Mouse (Mus musculus) spleen, adult 2 months (tissue): Measurements from ENCODE around the gene Tmem56. TPM values are rescaled to one million over a fixed set of nuclear protein-coding genes. Genes with fewer than 3 reads are reported as not detected.
A peak's percentile ranks its signal among the peaks of the same experiment; 100 is the strongest.

Source experiments
- DNase-seq, 2 experiments: peaks; one replicate each; pipeline versions ENCODE4 v3.0.0 to v3.0.0-alpha.2; 2012 to 2021; ENCODE audit warnings: low spot score in 2 of 2, low read depth in 1 of 2
- H3K27ac ChIP-seq: fragments of 200-500 bp; 2 replicates; pipeline ENCODE4 v1.5.1; 2012; ENCODE audit warnings: low read length, inconsistent platforms; ENCODE audit not compliant: insufficient read depth
- H3K27me3 ChIP-seq: fragments of 200-500 bp; 2 replicates; pipeline ENCODE4 v1.6.1; 2012; ENCODE audit warnings: mild to moderate bottlenecking, moderate library complexity, low read length, inconsistent platforms; ENCODE audit not compliant: control insufficient read depth, insufficient read depth
- H3K36me3 ChIP-seq: fragments of 200-500 bp; 2 replicates; pipeline ENCODE4 v1.6.1; 2012; ENCODE audit warnings: mild to moderate bottlenecking, low read length, inconsistent platforms; ENCODE audit not compliant: control insufficient read depth, insufficient read depth
- H3K4me1 ChIP-seq: fragments of 200-500 bp; 2 replicates; pipeline ENCODE4 v1.6.1; 2011; ENCODE audit warnings: inconsistent platforms; ENCODE audit not compliant: control insufficient read depth, insufficient read depth, insufficient read length
- H3K4me3 ChIP-seq: fragments of 200-500 bp; 2 replicates; pipeline ENCODE4 v1.5.1; 2011; ENCODE audit warnings: mild to moderate bottlenecking, inconsistent platforms; ENCODE audit not compliant: insufficient read depth, insufficient read length; ENCODE audit errors: extremely low read depth
- CTCF ChIP-seq: fragments of 200-500 bp; IDR thresholded peaks from 2 replicates; pipeline ENCODE4 v1.5.1; 2011; ENCODE audit warnings: mild to moderate bottlenecking, inconsistent platforms; ENCODE audit not compliant: insufficient read depth, insufficient read length, insufficient replicate concordance; ENCODE audit errors: extremely low read depth
- POLR2A ChIP-seq: fragments of 200-500 bp; IDR thresholded peaks from 2 replicates; pipeline ENCODE4 v1.6.1; 2011; ENCODE audit warnings: low read depth, low read length, inconsistent platforms
- WGBS: fragments of 180-500 bp; shearing (Covaris S2); methylation state at CpG from one replicate; pipeline ENCODE4 v1.1.7; 2018; 5-methylcytosine and 5-hydroxymethylcytosine counted together
- polyA plus RNA-seq: library from polyadenylated mRNA; depleted of rRNA; stranded (reverse); fragments of >200 nt; gene quantifications from 2 replicates; pipeline ENCODE4 v1.2.3, GENCODE M21; 2012

Gene Tmem56
- polyA plus RNA-seq, 1 experiment: 0.37 TPM

- no peak overlapping the region for H3K4me3 ChIP-seq
- DNase-seq: no peak
- TF ChIP-seq CTCF: no peak
- no peak for TF ChIP-seq POLR2A
- 89% methylated on average over 2 of the region's 2 CpGs for WGBS
- no peaks in the 10 kb centered on the region for H3K36me3 ChIP-seq
- no peaks in the 10 kb centered on the region for H3K4me1 ChIP-seq
- no peaks in the 10 kb centered on the region for H3K27me3 ChIP-seq
- H3K27ac ChIP-seq: no peak overlapping the region
Observed at GRCm38 (mm10) chr3:121172718-121173117, 110.2 kb downstream of the Tmem56 start.

- Histone ChIP-seq H3K36me3 (no peaks in the 10 kb centered on the region), H3K4me1 (no peaks in the 10 kb centered on the region), H3K27me3 (no peaks in the 10 kb centered on the region), H3K4me3 (peak overlapping the region; percentile 18; the same call in 1 of the 2 replicates), H3K27ac (no peak overlapping the region)
- TF ChIP-seq CTCF: no peak
- TF ChIP-seq POLR2A: no peak
- DNase-seq: no peak
- 28% methylated on average over 6 of the region's 6 CpGs for WGBS
Observed at GRCm38 (mm10) chr3:121171872-121172265, 111.0 kb downstream of the Tmem56 start.

GRCm38 (mm10) chr3:121171243-121171871 lies 111.5 kb downstream of the Tmem56 start, which contains the start of gene Rwdd3:
Gene Rwdd3 (minus strand): TSS chr3:121171695.
- Histone ChIP-seq H3K4me1 (no peaks in the 10 kb centered on the region), H3K27ac (peak within 1 kb of the TSS; percentile 82), H3K27me3 (no peaks in the 10 kb centered on the region), H3K4me3 (peak within 1 kb of the TSS; percentile 91), H3K36me3 (no peaks in the 10 kb centered on the region)
- DNase-seq: peak; percentile 79 to 89
- under 1% methylated on average over 39 of the region's 40 CpGs for WGBS
- TF ChIP-seq CTCF (peak; percentile 77), POLR2A (no peak; the same call in 1 of the 2 replicates)

GRCm38 (mm10) chr3:121170631-121171030 lies 112.3 kb downstream of the Tmem56 start:
- no peak for DNase-seq
- Histone ChIP-seq H3K27ac (no peak overlapping the region), H3K4me3 (no peak overlapping the region), H3K4me1 (no peaks in the 10 kb centered on the region), H3K27me3 (no peaks in the 10 kb centered on the region), H3K36me3 (no peaks in the 10 kb centered on the region)
- no peak for TF ChIP-seq CTCF
- no peak for TF ChIP-seq POLR2A
- 37% methylated on average over 7 of the region's 7 CpGs for WGBS

- Histone ChIP-seq H3K27me3 (no peaks in the 10 kb centered on the region), H3K27ac (no peak overlapping the region), H3K4me3 (no peak overlapping the region), H3K4me1 (no peaks in the 10 kb centered on the region), H3K36me3 (no peaks in the 10 kb centered on the region)
- TF ChIP-seq CTCF: no peak
- no peak for TF ChIP-seq POLR2A
- DNase-seq: no peak
- WGBS: 71% methylated on average over 15 of the region's 15 CpGs
Observed at GRCm38 (mm10) chr3:121169092-121169942, 113.6 kb downstream of the Tmem56 start.

- no peaks in the 10 kb centered on the region for H3K36me3 ChIP-seq
- no peaks in the 10 kb centered on the region for H3K4me1 ChIP-seq
- no peak overlapping the region for H3K4me3 ChIP-seq
- 93% methylated on average over 8 of the region's 8 CpGs for WGBS
- DNase-seq: no peak
- no peaks in the 10 kb centered on the region for H3K27me3 ChIP-seq
- TF ChIP-seq CTCF (no peak), POLR2A (no peak)
- H3K27ac ChIP-seq: no peak overlapping the region
Observed at GRCm38 (mm10) chr3:121168581-121168980, 114.3 kb downstream of the Tmem56 start.
